Mouse (Mus musculus): Measurements from ENCODE around the gene Smarcc2. TPM values are rescaled to one million over a fixed set of nuclear protein-coding genes. Genes with fewer than 3 reads are reported as not detected.
"Not testable (repeated sequence)": the region's sequence is repeated elsewhere in the genome, so short reads cannot be mapped to it uniquely, and the experiment has no call there.

Smarcc2 gene
- polyA plus RNA-seq, 1 experiment from 2014 or later: 177 TPM

DNA sequence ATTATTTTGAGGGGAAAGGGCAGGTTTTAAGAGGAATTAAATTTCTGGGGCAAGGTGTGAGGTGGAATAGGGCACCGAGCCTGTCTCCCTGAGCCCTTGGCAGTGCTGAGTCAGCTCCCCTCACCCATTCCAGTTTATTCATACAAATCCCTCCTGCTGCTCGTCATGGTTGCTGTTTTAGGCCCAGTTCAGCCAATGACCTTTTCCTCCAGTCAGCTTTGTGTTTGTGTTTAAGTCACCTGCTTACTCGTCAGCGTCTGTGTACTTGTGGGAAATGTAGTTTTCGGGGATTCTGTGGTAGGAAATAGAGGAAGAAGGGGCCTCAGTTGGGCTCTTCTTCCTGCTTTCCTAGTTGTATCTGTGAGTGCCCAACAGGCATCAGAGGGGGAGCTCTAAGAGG, 30.3 kb downstream of the Smarcc2 start:
- Histone ChIP-seq H3K9ac (no peak overlapping the region), H3K4me1 (replicated peaks) (peaks cover 34% of the 10 kb centered on the region), H3K27ac (replicated peaks) (peak overlapping the region; percentile 49), H3K27me3 (no peaks in the 10 kb centered on the region), H3K9me3 (no peaks in the 10 kb centered on the region), H3K36me3 (peaks cover 63% of the 10 kb centered on the region), H3K4me2 (no peak overlapping the region), H3K4me3 (no peak overlapping the region)
- 59% methylated on average over 5 of the region's 5 CpGs for WGBS
- ATAC-seq (ENCODE audit: low FRiP score, low read depth): no peak

DNA sequence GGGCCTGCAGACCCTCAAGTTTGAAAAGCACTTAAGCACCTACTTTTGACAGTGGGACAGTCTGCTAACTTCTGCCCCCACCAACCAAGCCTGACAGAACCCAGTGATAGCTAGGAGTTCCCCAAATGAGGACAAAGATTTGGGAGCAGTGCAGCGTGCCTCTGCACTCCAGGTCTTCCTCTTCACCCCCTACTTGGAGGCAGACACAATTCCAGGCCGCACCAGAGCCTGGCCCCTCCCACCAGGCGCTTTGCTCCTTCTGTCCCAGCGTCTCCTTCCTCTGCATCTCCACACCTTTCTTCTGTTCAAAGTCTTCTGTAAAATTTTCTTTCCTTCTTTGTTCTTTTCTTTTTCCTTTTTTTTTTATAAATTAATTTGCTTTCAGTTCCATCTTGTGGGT, 30.7 kb downstream of the Smarcc2 start:
- no peak for ATAC-seq (ENCODE audit: low FRiP score, low read depth)
- 67% methylated on average over 4 of the region's 4 CpGs for WGBS
- H3K4me3 ChIP-seq: 0 out of 2 replicates have a peak overlapping the region, but pooled peaks have one; percentile 6
- no peak overlapping the region for H3K4me2 ChIP-seq
- H3K4me1 ChIP-seq (replicated peaks): peaks cover 38% of the 10 kb centered on the region
- no peak overlapping the region for H3K9ac ChIP-seq
- peaks cover 59% of the 10 kb centered on the region for H3K36me3 ChIP-seq
- no peaks in the 10 kb centered on the region for H3K27me3 ChIP-seq
- peak overlapping the region; percentile 49; the same call in 1 of the 2 replicates for H3K27ac ChIP-seq (replicated peaks)
- no peaks in the 10 kb centered on the region for H3K9me3 ChIP-seq

DNA sequence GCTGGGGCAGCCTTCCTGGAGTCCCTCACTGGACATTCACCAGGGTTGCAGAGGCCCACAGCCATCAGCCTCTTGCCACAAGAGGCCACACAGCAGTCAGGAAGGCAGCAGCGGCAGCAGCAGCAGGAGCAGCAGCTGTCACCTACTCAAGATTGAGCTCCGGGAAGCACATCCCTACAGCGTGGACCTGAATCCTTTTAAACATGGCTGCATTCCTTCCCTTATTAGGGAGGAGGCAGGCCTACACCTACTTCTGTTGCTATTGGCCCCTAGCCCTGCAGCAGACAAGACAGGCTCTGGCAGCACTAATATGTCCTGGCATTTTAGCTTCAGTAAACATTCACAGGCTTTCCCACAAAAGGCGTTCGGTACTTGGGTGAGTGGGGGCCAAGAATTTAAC, 31.2 kb downstream of the Smarcc2 start:
- H3K27ac ChIP-seq (replicated peaks): peak overlapping the region; percentile 45; the same call in 1 of the 2 replicates
- no peak overlapping the region for H3K4me2 ChIP-seq
- peaks cover 58% of the 10 kb centered on the region for H3K36me3 ChIP-seq
- no peak for ATAC-seq (ENCODE audit: low FRiP score, low read depth)
- no peak overlapping the region for H3K9ac ChIP-seq
- WGBS: 67% methylated on average over 5 of the region's 5 CpGs
- H3K27me3 ChIP-seq: no peaks in the 10 kb centered on the region
- peaks cover 42% of the 10 kb centered on the region for H3K4me1 ChIP-seq (replicated peaks)
- H3K4me3 ChIP-seq: 0 out of 2 replicates have a peak overlapping the region, but pooled peaks have one; percentile 6
- H3K9me3 ChIP-seq: no peaks in the 10 kb centered on the region

DNA sequence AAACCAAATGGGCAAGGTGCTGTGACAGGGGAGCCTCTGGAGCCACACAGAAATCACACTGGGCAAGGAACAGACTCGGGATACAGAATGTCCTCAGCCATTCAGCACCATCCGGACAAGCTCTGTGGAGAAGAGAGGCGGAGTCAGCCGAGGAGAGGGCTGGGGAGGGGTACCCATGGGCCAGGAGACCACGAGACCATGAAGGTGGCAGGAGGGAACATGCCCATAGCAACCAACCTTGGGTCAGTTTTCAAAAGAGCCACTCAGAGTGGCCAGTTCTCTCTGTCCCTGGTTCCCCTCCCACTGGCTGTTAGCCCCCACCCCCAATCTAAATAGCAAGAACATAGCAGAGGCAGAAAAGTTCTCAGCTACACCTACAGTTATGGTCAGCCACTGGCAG, 31.9 kb downstream of the Smarcc2 start:
- Histone ChIP-seq H3K27ac (replicated peaks) (peak overlapping the region; percentile 98; the same call in 1 of the 2 replicates), H3K9me3 (no peaks in the 10 kb centered on the region), H3K4me1 (replicated peaks) (peaks cover 45% of the 10 kb centered on the region), H3K36me3 (peaks cover 52% of the 10 kb centered on the region), H3K9ac (peak overlapping the region; percentile 0; the same call in 1 of the 2 replicates), H3K27me3 (no peaks in the 10 kb centered on the region), H3K4me3 (no peak overlapping the region), H3K4me2 (peak overlapping the region; percentile 86)
- WGBS: 48% methylated on average over 5 of the region's 5 CpGs
- no peak for ATAC-seq (ENCODE audit: low FRiP score, low read depth)

DNA sequence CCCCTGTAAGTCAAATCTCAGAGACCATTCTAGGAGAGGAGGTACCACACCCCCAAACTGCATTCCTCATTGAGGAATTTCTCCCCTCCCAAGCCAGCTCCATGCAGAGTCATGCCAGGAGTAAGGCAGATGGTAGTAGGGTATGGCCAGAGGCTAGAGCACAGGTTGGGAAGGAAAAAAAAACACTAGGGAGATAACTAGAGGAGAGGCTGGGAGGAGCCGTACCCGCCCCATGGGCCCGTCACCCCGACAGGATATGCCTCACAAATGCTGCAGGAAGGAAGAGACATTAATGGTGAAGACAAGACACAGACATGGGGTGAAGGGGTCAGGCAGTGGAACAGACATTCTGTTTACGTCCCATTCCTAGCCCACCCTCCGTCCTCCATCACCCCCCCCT, 32.4 kb downstream of the Smarcc2 start:
- Histone ChIP-seq H3K36me3 (peaks cover 46% of the 10 kb centered on the region), H3K4me1 (replicated peaks) (peaks cover 45% of the 10 kb centered on the region), H3K27ac (replicated peaks) (peak overlapping the region; percentile 98), H3K4me3 (peak overlapping the region; percentile 55), H3K4me2 (peak overlapping the region; percentile 86), H3K9me3 (no peaks in the 10 kb centered on the region), H3K27me3 (no peaks in the 10 kb centered on the region), H3K9ac (peak overlapping the region; percentile 19)
- no peak for ATAC-seq (ENCODE audit: low FRiP score, low read depth)
- WGBS: 72% methylated on average over 6 of the region's 6 CpGs

DNA sequence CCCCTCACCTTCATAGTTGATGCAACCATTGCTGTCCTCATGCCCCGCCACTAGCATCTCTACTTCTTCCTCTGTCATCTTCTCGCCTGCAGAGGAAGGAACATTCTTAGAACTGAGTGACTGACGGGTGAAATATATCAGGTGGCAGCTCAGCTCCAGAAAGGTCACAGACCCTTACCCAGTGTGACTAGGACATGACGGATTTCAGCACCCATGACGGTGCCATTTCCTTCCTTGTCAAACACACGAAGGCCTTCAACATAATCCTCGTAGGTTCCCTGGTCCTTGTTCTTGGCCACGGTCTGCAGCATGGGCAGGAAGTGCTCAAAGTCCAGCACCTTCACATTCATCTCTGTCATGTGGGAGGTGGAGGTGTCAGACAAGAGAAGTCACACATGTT, 33.0 kb downstream of the Smarcc2 start:
- ATAC-seq (ENCODE audit: low FRiP score, low read depth); H3K9me3 ChIP-seq; H3K27me3 ChIP-seq: not testable (repeated sequence)
- Histone ChIP-seq H3K36me3 (peaks cover 43% of the 10 kb centered on the region), H3K4me3 (peak overlapping the region; percentile 55), H3K9ac (peak overlapping the region; percentile 79), H3K27ac (replicated peaks) (peak overlapping the region; percentile 98), H3K4me2 (peak overlapping the region; percentile 86), H3K4me1 (replicated peaks) (peaks cover 49% of the 10 kb centered on the region)
- 77% methylated on average over 8 of the region's 8 CpGs for WGBS

DNA sequence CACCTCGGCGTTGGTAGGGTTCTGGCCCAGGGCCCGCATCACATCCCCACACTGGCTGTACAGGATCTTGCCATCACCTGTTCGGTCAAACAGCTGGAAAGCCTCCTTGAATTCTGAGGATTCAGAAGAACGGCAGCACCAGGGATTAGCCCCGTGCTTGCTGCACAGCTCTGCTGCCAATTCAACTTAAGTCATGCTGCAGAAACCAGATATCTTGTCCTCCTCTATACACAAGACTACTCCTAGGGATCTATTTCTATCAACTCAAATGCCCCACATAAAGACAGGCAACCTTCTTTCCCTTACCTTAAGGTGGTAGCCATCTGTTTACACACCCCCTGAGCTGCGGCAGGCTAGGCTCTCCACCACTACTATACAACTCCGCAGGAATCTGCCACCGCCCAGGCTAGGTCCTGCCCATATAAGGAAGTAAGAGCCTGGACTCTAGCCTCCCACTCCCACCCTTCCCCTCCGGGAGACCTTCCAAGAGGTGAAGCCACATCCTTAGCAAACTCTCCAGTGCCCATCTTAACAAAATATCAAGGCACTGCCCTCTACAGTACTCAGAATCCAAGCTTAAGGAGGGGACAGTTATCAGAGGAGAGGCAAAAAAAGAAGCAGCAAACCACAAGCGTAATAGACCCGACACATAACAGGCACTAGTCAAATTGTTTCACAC, 33.7 kb downstream of the Smarcc2 start:
- peak overlapping the region; percentile 98 for H3K27ac ChIP-seq (replicated peaks)
- peak overlapping the region; percentile 86 for H3K4me2 ChIP-seq
- H3K9me3 ChIP-seq: no peaks in the 10 kb centered on the region
- H3K4me3 ChIP-seq: peak overlapping the region; percentile 55
- H3K4me1 ChIP-seq (replicated peaks): peaks cover 56% of the 10 kb centered on the region
- H3K36me3 ChIP-seq: peaks cover 36% of the 10 kb centered on the region
- peak overlapping the region; percentile 79 for H3K9ac ChIP-seq
- WGBS: 28% methylated on average over 12 of the region's 12 CpGs
- H3K27me3 ChIP-seq: no peaks in the 10 kb centered on the region
- peak; percentile 39; the same call in 1 of the 2 replicates for ATAC-seq (ENCODE audit: low FRiP score, low read depth)

DNA sequence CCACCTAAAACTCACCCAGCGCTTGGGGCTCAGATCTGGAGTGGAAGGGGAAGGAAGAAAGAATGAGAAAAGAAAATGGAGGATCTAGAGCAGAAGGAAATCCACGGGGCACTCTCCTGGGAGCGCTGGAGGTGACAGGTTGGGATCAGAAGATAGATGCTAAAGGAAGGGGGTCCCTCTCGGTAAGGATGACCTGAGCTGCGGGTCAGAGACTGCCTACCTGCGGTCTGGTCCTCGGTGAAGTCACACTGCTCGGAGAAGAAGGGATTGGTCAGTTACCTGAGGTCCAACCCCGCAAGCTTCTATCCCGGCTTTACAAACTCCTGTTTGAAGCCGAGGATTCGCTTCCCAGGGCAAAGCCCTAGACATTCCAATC, 34.3 kb downstream of the Smarcc2 start:
- peak overlapping the region; percentile 55 for H3K4me3 ChIP-seq
- no peaks in the 10 kb centered on the region for H3K9me3 ChIP-seq
- no peaks in the 10 kb centered on the region for H3K27me3 ChIP-seq
- 0% methylated on average over 12 of the region's 12 CpGs for WGBS
- H3K36me3 ChIP-seq: peaks cover 30% of the 10 kb centered on the region
- peak overlapping the region; percentile 98 for H3K27ac ChIP-seq (replicated peaks)
- H3K4me1 ChIP-seq (replicated peaks): peaks cover 61% of the 10 kb centered on the region
- peak; percentile 52 for ATAC-seq (ENCODE audit: low FRiP score, low read depth)
- peak overlapping the region; percentile 79 for H3K9ac ChIP-seq
- peak overlapping the region; percentile 86 for H3K4me2 ChIP-seq

DNA sequence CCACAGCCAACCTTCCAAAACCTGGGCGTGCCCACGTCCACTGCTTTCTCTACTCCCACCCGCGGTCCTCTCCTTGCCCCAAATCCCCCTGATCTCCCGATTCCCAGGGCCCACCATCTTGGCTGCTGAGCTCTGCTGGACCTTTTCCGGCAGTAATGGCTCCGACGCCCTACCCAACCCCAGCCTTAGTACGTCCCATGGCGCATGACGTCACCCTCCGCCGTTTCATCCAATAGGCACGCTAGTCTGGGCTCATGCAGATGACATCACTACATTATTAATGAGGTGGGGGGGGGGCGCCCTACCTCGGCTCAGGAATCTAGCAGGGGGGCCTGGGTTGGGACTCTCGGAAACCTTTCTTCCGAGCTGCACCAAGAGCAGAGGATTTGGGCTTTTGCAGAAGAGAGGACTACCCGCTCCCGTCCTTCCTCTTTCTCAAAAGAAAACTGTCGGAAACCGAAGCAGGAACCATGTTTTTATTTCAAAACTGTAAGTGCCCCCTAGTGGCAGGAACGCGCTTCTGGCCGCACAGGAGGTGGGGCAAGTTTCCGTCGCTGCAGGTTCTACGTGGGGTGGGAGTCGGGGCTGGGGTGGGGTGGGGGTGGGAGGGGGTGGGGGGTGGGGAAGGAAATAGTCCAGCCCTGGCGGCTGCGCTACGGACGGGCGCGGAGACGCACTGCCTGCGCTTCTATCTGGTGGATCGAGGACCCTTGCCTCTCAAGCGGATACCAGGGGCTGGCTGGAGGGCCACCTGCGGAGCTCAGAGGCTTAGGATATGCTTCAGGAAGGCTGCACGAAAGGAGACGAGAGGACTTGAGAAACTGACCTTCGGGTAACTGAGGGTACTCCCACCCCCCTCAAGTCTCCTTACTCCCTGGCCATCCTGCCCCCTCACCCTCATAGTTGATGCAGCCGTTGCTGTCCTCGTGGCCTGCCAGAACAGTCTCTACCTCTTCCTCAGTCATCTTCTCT, 34.9 kb downstream of the Smarcc2 start, which contains the start of gene Myl6:
TSS of gene Myl6 (minus strand) at position 451 of the 972 bp plus-strand sequence.
- H3K9me3 ChIP-seq: no peaks in the 10 kb centered on the region
- peak; percentile 93 for ATAC-seq (ENCODE audit: low FRiP score, low read depth)
- H3K4me1 ChIP-seq (replicated peaks): peaks cover 63% of the 10 kb centered on the region

DNA sequence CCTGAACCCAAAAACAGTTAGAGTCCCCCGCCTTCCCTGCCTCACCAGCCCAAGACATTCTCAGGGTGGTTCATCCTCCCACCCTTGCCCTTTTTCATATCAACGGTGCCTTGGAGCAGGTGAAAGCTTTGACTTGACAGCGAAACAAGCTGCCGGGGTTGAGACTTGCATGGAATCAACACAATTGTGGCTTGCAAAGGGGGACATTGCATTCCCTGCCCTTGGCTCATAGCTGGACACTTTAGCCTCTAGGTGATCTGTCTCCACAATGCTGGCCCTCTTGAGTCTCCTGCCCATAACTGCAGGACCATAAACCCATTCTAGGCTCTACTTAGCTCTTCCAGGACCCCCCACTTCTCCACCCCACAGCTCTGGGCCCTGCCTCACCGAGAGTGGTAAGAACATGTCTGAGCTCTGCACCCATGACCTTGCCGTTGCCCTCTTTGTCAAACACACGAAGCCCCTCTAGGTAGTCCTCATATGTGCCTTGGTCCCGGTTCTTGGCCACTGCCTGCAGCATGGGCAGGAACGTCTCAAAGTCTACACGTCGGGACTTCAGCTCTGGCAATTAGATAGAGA, 35.7 kb downstream of the Smarcc2 start:
- WGBS: 61% methylated on average over 11 of the region's 11 CpGs
- Histone ChIP-seq H3K36me3 (peaks cover 17% of the 10 kb centered on the region), H3K4me1 (replicated peaks) (peaks cover 63% of the 10 kb centered on the region), H3K4me3 (peak overlapping the region; percentile 55), H3K9me3 (no peaks in the 10 kb centered on the region), H3K27me3 (no peaks in the 10 kb centered on the region), H3K9ac (peak overlapping the region; percentile 79), H3K27ac (replicated peaks) (peak overlapping the region; percentile 98), H3K4me2 (peak overlapping the region; percentile 86)
- ATAC-seq (ENCODE audit: low FRiP score, low read depth): no peak

More for the DNA sequence above, 34.9 kb downstream of the Smarcc2 start, which contains the start of gene Myl6:
- under 1% methylated on average over 45 of the region's 45 CpGs for WGBS
- H3K9ac ChIP-seq: peak within 1 kb of the TSS; percentile 79
- peak within 1 kb of the TSS; percentile 98 for H3K27ac ChIP-seq (replicated peaks)
- peak within 1 kb of the TSS; percentile 86 for H3K4me2 ChIP-seq
- H3K36me3 ChIP-seq: peaks cover 24% of the 10 kb centered on the region
- H3K4me3 ChIP-seq: peak within 1 kb of the TSS; percentile 55
- H3K27me3 ChIP-seq: no peaks in the 10 kb centered on the region

DNA sequence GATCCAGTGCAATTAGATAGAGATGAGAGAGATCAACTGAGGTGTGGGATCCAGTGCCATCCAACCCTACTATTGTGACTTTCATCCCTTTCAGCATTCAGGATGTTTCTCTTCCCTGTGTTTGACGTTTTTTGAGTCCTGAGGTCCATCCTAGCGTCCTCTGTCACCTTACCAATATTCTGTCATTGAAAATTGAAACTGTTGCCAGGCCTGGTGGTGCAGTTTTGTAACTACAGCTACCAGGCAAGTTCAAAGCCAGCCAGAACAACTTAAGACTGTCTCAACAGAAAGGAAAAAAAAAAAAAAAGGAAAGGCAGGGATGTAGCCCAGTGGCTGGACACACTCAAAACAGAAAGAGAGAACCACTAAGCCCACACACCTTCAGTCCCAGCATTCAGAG, 36.2 kb downstream of the Smarcc2 start:
- H3K27ac ChIP-seq (replicated peaks): peak overlapping the region; percentile 98; the same call in 1 of the 2 replicates
- peaks cover 12% of the 10 kb centered on the region for H3K36me3 ChIP-seq
- H3K9me3 ChIP-seq: no peaks in the 10 kb centered on the region
- ATAC-seq (ENCODE audit: low FRiP score, low read depth): no peak
- H3K27me3 ChIP-seq: no peaks in the 10 kb centered on the region
- H3K4me3 ChIP-seq: peak overlapping the region; percentile 55
- H3K9ac ChIP-seq: 0 out of 2 replicates have a peak overlapping the region, but pooled peaks have one; percentile 79
- peaks cover 59% of the 10 kb centered on the region for H3K4me1 ChIP-seq (replicated peaks)
- 75% methylated on average over 2 of the region's 2 CpGs for WGBS
- peak overlapping the region; percentile 86 for H3K4me2 ChIP-seq

Data from hindbrain, embryonic 15.5 days (tissue).